Mouse (Mus musculus) stomach, embryonic 16.5 days (tissue): ENCODE measurements around the gene Arhgef2. TPM values are rescaled to one million over a fixed set of nuclear protein-coding genes. Genes with fewer than 3 reads are reported as not detected.

Experiments
- ATAC-seq: fragments of 200-750 bp; cut with Nextera tagmentation; 2 replicates; pipeline ENCODE4 v1.8.0; 2017; ENCODE audit warnings: moderate number of reproducible peaks, moderate TSS enrichment; ENCODE audit not compliant: insufficient read depth, low FRiP score
- H3K27ac ChIP-seq: fragments of 300-500 bp; sonication (generic); 2 replicates; pipeline ENCODE4 v1.5.1; 2014; ENCODE audit warnings: low read length
- H3K27me3 ChIP-seq: fragments of 300-500 bp; sonication (generic); 2 replicates; pipeline ENCODE4 v1.6.1; 2014; ENCODE audit warnings: low read length, control low read depth, mixed read lengths; ENCODE audit not compliant: control insufficient read depth, insufficient read depth
- H3K36me3 ChIP-seq: fragments of 300-500 bp; sonication (generic); 2 replicates; pipeline ENCODE4 v1.6.1; 2014; ENCODE audit warnings: low read length; ENCODE audit not compliant: control insufficient read depth, insufficient read depth
- H3K4me1 ChIP-seq: fragments of 300-500 bp; sonication (generic); 2 replicates; pipeline ENCODE4 v1.6.1; 2014; ENCODE audit warnings: low read length, control low read depth, mixed read lengths; ENCODE audit not compliant: control insufficient read depth, insufficient read depth
- H3K4me2 ChIP-seq: fragments of 300-500 bp; sonication (generic); 2 replicates; pipeline ENCODE4 v1.6.1; 2014; ENCODE audit warnings: low read depth, low read length, mixed read lengths
- H3K4me3 ChIP-seq: fragments of 300-500 bp; sonication (generic); replicated peaks from 2 replicates; pipeline ENCODE4 v1.5.1; 2014; ENCODE audit warnings: mild to moderate bottlenecking, low read length
- H3K9ac ChIP-seq: fragments of 300-500 bp; sonication (generic); 2 replicates; pipeline ENCODE4 v1.6.1; 2014; ENCODE audit warnings: low read length
- H3K9me3 ChIP-seq: fragments of 300-500 bp; sonication (generic); replicated peaks from 2 replicates; pipeline ENCODE4 v1.6.1; 2016; ENCODE audit warnings: low read length, control low read depth; ENCODE audit not compliant: control insufficient read depth
- WGBS: fragments of 180-500 bp; shearing (Covaris S2); extraction: QIAGEN DNeasy Blood & Tissue Kit; methylation state at CpG from one replicate; pipeline ENCODE4 v1.1.7; 2014; 5-methylcytosine and 5-hydroxymethylcytosine counted together
- polyA plus RNA-seq: library from polyadenylated mRNA; unstranded; fragments of >200 nt; fragmentation: Nextera tagmentation; extraction: Ambion mirVana; gene quantifications from 2 replicates; pipeline ENCODE4 v1.2.1, GENCODE M21; 2015

Gene Arhgef2
- polyA plus RNA-seq, 1 experiment from 2014 or later, result 81.3 TPM

DNA sequence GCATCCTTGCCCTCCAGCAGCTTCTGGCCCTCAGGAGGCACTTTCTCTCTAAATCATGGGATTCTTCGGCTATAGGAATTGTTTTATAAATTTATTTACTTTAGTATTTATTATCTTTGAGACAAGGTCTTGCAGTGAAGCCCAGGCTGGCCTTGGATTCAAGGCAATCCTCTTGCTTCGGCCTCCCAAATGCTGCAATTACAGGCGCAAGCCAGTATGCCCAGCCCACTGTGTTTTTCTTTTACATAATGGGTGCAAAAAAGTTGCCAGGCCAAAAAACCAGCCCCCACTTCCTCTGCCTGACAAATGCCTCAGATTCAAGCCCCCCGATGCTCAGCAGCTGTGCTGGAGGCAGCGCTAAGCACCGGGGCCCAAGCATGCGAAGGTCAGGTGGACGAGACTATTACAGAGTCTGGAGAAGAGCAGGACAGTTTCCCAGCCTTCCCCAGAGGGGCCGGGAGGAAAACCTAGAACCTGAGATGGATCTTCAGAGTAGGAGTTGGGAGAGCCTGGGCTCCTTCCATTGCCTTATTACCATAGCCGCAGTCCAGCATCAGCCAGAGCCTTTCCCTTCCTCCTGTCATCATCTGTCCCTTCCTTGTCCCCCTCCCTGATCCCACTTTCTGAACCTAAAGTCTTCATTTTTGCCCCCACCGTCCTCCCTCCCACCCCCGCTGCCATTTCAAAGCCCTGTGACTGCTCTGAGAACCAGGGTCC lies 42.8 kb downstream of the Arhgef2 start:
- Histone ChIP-seq H3K4me3 (no peak overlapping the region), H3K27ac (no peak overlapping the region), H3K27me3 (no peaks in the 10 kb centered on the region), H3K9me3 (no peaks in the 10 kb centered on the region), H3K4me2 (no peak overlapping the region), H3K4me1 (no peaks in the 10 kb centered on the region), H3K36me3 (peaks cover 16% of the 10 kb centered on the region), H3K9ac (no peak overlapping the region)
- WGBS, result 78% methylated on average over 12 of the region's 12 CpGs
- no peak for ATAC-seq

DNA sequence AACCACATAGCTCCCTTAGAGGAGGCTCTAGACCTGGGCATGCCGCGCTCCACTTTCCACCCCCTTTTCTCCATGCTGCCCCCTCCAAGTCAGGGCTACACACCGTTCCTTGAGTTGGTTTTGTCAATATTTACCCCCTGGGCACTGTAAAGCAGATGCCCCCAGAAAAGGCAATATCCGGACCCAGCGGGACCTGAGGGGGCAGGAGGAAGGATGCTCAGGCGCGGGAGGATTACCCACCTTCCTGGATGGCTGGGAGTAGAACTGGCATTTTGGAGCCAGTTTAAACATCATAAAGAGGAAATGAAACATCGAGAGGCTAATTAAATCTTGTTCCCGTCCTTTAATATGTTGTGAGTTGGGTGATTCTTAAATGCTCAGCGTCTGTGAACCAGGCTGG lies 43.4 kb downstream of the Arhgef2 start:
- ATAC-seq, result no peak
- Histone ChIP-seq H3K36me3 (peaks cover 10% of the 10 kb centered on the region), H3K4me3 (no peak overlapping the region), H3K4me1 (no peaks in the 10 kb centered on the region), H3K9me3 (no peaks in the 10 kb centered on the region), H3K27me3 (no peaks in the 10 kb centered on the region), H3K27ac (no peak overlapping the region), H3K9ac (no peak overlapping the region), H3K4me2 (no peak overlapping the region)
- 74% methylated on average over 10 of the region's 10 CpGs for WGBS

DNA sequence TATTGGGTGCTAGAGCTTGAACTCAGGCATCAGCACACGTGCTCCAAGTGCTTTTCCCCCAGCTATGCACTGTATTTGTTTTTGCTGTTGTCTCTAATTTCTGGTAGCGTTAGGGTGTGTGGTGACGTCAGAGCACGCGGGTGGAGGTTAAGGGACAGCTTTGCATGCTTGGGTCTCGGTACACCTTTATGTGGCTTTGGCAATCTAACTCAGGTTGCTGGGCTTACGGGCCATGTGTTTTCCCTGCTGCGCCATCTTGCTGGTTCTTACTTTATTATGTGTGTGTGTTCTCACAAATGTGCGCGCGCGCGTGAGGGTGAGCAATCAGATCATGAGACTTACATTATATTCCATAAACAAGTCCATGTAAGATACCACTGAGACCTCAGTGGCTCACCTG lies 44.2 kb downstream of the Arhgef2 start:
- H3K27me3 ChIP-seq, result no peaks in the 10 kb centered on the region
- no peaks in the 10 kb centered on the region for H3K4me1 ChIP-seq
- 92% methylated on average over 13 of the region's 13 CpGs for WGBS
- no peak for ATAC-seq
- no peak overlapping the region for H3K4me3 ChIP-seq
- H3K9me3 ChIP-seq, result no peaks in the 10 kb centered on the region
- H3K36me3 ChIP-seq, result peaks cover 7% of the 10 kb centered on the region
- H3K9ac ChIP-seq, result no peak overlapping the region
- H3K4me2 ChIP-seq, result no peak overlapping the region
- no peak overlapping the region for H3K27ac ChIP-seq

DNA sequence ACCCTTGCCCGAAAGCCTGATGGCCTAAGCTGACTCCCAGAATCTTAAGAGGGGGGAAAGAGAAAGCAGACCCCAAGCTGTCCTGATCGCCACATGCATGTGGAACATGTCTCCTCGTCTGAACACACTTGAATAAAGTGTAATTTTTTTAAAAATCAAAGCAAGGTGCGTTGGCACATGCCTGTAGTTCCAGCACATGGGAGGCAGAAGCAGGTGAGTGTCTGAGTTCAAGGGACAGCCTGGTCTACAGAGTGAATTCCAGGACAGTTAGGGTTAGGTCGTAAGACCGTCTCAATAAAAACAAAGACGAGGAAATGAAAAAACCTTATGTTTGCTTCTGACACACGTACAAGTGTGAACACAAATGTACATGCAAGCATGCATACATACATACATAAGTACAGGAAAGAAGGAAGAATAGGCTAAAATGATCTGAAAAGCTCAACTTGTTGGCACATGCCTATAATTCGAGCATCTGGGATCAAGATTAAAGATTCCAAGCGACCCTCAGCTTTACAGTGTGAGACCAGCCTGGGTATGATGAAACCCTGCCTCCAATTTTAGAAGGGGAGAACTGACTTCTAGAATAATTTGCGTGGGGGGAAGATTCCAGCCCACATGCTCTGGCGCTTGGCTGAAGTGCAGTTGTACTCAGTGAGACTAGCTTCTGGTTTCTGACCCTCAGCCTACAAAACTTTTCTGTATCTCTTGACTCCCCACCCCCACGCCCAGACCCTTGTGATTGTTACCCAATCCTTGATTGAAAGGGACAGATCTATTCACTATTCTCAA lies 45.1 kb downstream of the Arhgef2 start:
- no peaks in the 10 kb centered on the region for H3K9me3 ChIP-seq
- peaks cover 7% of the 10 kb centered on the region for H3K36me3 ChIP-seq
- no peaks in the 10 kb centered on the region for H3K27me3 ChIP-seq
- 68% methylated on average over 13 of the region's 13 CpGs for WGBS
- H3K4me2 ChIP-seq, result no peak overlapping the region
- no peak for ATAC-seq
- H3K4me1 ChIP-seq, result no peaks in the 10 kb centered on the region
- H3K4me3 ChIP-seq, result no peak overlapping the region
- H3K9ac ChIP-seq, result no peak overlapping the region
- no peak overlapping the region for H3K27ac ChIP-seq

DNA sequence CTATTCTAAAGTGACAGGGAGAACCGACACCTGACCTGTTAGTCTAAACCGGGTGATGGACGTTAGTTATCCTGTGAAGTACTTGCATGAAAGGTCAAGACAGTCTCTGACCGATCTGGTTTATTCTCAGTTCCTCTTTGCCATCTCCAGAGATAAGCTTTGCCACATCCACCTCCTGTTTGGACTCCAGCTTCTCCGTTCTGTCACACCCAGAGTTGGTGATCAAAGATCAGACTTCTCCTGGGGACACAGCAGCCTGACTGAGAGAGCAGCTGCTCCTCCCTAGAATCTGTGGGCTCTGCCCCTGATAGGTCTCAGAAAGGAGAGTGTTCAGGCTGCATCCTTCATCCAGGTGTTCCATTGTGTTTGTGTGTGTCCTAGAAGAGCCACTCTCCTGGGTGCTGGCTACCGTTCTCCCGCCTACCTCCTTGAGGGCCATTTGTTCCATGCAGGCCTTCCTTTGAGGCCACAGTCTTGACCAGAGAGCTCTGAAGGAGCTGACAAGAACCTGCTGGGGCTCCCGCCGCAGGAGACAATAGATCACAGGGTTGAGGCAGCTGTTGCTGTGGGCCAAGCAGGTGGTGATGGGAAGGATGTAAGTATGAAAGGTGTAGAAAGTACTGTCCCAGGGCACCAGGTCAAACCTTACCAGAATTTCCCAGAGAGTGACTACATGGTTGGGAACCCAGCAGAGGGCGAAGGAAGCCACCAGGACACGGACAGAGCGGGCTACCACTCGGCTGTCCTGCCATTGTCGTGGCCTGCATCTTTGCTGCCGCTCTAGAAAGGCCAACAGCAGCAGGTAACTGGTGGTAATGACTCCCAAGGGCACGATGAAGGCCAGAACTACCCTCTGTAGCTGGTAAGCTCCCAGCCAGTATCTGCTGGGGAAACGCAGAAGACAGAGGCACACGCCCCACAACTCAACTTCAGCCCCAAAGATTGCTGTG lies 46.2 kb downstream of the Arhgef2 start:
- no peak for ATAC-seq

DNA sequence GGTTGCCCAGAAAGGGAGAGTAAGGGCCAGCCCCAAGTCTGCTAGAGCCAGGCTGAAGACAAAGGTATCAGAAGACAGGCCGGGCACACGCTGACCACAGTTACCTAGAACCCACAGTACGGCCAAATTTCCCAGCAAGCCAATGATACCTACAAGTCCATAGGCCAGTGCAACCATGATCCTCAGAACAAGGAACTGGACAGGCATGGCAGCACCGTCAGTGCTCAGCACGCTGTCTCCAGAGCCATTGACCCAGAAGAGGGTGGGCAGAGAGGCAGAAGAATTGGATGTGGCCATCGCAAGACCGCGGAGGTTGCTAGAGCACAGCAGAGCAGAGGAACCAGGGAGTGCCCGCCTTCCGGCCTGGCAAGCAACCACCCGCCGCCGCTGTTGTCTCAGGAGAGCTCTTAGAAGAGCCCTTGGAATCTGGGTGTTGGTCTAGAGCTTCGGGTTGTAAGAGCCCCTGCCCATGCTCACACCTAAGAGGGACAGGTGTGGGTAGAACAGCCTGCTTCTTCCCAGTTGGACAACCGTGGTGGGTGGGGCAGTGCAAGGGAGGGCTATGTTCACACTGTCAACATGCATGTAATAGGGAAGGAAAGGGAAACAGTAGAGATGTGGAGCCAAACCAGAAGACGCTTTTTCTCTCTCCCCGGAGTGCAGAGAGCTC lies 47.2 kb downstream of the Arhgef2 start, which contains the start of gene Rxfp4:
Gene Rxfp4, minus strand, starts transcription at position 297 of the 670 bp plus-strand sequence.
- Histone ChIP-seq H3K4me2 (no peak within 1 kb of the TSS), H3K27me3 (no peaks in the 10 kb centered on the region), H3K9ac (0 out of 2 replicates have a peak within 1 kb of the TSS, but pooled peaks have one; percentile 2), H3K4me1 (no peaks in the 10 kb centered on the region), H3K36me3 (no peaks in the 10 kb centered on the region), H3K4me3 (no peak within 1 kb of the TSS), H3K27ac (peak within 1 kb of the TSS; percentile 70), H3K9me3 (no peaks in the 10 kb centered on the region)
- ATAC-seq, result peak; percentile 66; the same call in 1 of the 2 replicates
- WGBS, result 75% methylated on average over 17 of the region's 17 CpGs

More for the DNA sequence above, 46.2 kb downstream of the Arhgef2 start:
- Histone ChIP-seq H3K27ac (no peak overlapping the region), H3K9ac (no peak overlapping the region), H3K4me2 (no peak overlapping the region), H3K9me3 (no peaks in the 10 kb centered on the region), H3K4me3 (no peak overlapping the region), H3K27me3 (no peaks in the 10 kb centered on the region), H3K36me3 (peaks cover 3% of the 10 kb centered on the region), H3K4me1 (no peaks in the 10 kb centered on the region)
- 66% methylated on average over 18 of the region's 18 CpGs for WGBS

DNA sequence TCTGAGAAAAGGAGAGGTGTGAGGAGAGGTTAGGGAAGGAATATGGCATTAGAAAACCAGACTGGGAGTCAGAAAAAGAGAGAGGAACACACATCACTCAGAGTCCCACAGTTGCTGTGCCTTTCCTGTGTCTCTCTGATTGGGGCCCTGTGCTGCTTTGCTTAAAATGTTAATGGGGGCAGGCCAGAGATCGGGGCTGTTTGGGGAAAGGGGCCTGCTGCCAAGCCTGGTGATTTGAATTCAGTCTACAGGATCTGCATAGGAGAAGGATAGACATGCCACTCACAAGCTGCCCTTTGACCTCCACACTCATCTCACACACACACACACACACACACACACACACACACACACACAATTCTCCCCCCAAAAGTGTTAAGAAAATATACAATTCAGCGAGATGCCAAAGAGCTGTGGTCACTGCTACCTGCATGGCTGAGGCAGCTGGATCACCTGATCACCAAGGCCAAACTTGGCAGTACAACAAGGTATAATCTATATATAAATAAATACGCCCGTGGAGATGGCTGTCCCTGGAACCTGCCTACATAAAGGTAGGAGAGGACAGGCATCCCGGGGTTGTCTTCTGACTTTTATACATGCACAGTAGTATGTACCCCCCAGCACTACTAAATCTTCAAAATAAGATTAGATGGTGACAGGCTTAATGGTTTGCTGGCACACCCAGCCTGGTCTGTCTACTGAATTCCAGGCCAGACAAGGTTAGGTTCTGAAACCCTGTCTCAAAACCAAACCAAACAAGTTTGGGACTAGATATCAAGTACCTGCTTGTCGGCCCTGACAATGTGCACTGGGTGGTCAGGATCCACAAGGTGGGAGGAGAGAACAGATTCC lies 48.0 kb downstream of the Arhgef2 start:
- Histone ChIP-seq H3K27ac (peak overlapping the region; percentile 70), H3K4me3 (no peak overlapping the region), H3K4me2 (no peak overlapping the region), H3K9ac (0 out of 2 replicates have a peak overlapping the region, but pooled peaks have one; percentile 2), H3K4me1 (no peaks in the 10 kb centered on the region), H3K9me3 (no peaks in the 10 kb centered on the region), H3K27me3 (no peaks in the 10 kb centered on the region), H3K36me3 (no peaks in the 10 kb centered on the region)
- WGBS, result 58% methylated on average over 6 of the region's 6 CpGs
- ATAC-seq, result peak; percentile 15; the same call in 1 of the 2 replicates

DNA sequence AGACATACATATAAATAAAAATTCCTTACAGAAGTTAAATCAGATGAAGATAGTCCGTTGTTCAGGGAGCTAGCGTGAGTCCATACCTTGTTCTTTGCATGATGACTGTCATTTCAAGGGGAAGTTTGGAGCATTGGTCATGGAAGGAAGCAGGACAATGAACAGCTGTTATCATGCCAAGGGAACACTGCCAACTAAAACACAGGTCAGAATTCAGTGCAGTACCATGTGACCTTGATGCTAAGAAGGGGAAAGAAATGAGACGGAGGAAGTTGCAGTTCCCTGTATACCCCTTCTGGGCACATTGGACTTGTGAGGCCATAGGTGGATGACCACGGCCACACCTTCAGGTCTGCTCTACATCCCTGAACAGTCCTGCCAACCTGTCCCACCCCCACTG lies 48.9 kb downstream of the Arhgef2 start:
- H3K4me2 ChIP-seq, result no peak overlapping the region
- H3K9ac ChIP-seq, result no peak overlapping the region
- H3K27ac ChIP-seq, result no peak overlapping the region
- WGBS, result 64% methylated on average over 4 of the region's 4 CpGs
- ATAC-seq, result no peak
- H3K4me3 ChIP-seq, result no peak overlapping the region
- no peaks in the 10 kb centered on the region for H3K36me3 ChIP-seq
- H3K9me3 ChIP-seq, result no peaks in the 10 kb centered on the region
- no peaks in the 10 kb centered on the region for H3K4me1 ChIP-seq
- H3K27me3 ChIP-seq, result no peaks in the 10 kb centered on the region
